Mouse (Mus musculus) olfactory bulb, adult 2 months (tissue): ENCODE results near the gene H2al1a.

ENCODE experiments used
- CTCF ChIP-seq: fragments of 200-500 bp; IDR thresholded peaks from 2 replicates; pipeline ENCODE4 v1.5.1; 2012; ENCODE audit warnings: low read depth, mild to moderate bottlenecking, low read length, moderate library complexity; ENCODE audit not compliant: insufficient read depth
- POLR2A ChIP-seq: fragments of 200-500 bp; IDR thresholded peaks from 2 replicates; pipeline ENCODE4 v1.6.1; 2012; ENCODE audit warnings: mild to moderate bottlenecking, low read depth, low read length, moderate library complexity; ENCODE audit not compliant: insufficient read depth

DNA sequence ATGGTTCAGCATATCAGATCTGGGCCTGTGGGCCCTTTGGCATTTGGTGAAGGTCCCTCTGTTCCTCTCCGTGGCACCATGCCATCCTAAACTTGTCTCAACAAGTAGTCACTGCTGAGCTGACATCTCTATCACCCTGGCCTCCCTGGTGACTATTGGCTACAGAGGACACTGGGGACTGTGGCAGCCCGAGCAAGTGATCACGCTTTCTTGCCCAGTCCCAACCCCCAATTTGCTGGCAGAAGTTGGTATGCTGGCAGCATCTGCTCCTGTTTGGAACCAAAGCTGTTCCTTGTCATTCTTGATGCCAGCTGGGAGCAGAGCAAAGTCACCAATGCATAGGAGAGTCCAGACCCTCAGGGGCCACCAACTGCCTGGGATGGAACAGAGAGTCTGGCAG is 30.0 kb upstream of the H2al1a start:
- TF ChIP-seq CTCF (no peak), POLR2A (no peak)
